15 mouse cellular contexts compared by ENCODE assay signal in the genomic region with DNA sequence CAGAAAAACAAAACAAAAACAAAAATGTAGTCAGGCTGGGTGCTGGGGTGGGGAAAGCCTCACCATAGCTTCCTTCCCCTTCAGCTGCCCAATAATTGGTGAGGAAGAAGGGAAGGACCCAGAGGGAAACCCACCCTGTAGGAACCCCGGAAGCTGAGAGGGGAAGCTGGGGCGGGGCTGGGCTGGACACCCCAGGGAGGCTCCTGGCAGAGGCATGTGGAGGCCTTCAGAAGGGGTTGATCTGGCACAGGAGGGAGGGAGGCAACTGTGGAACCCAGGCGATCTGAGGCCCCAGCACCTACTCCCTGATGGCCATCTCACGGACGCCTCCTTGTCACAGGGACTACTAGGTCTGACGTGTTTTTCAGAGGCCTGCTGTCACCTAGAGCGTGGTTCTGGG.
"Had no signal": no experiment of that assay in that cellular context is flagged by ENCODE, and none has a peak within 500 bp of the region (broad histone marks: within the 10 kb centered on the region; RNA-seq: fewer than 3 reads in every experiment).

No protein-coding gene starts in this region.

- H3K36me3 ChIP-seq: kidney, embryonic 15.5 days; liver, embryonic 13.5 days; lung, embryonic 15.5 days; midbrain, embryonic 15.5 days had no signal

- H3K9me3 ChIP-seq: kidney, embryonic 15.5 days; liver, embryonic 13.5 days; lung, embryonic 15.5 days; midbrain, embryonic 15.5 days had no signal

- H3K27ac ChIP-seq: kidney, embryonic 15.5 days; left cerebral cortex, adult 2 months; liver, embryonic 13.5 days; lung, embryonic 15.5 days; midbrain, embryonic 15.5 days had no signal

- H3K9ac ChIP-seq: kidney, embryonic 15.5 days; liver, embryonic 13.5 days; liver, postnatal 0 days; lung, embryonic 15.5 days; midbrain, embryonic 15.5 days had no signal

- ATAC-seq: liver, postnatal 0 days; midbrain, embryonic 15.5 days had no signal

- H3K4me3 ChIP-seq: kidney, embryonic 15.5 days; left cerebral cortex, adult 2 months; liver, embryonic 13.5 days; lung, embryonic 15.5 days; midbrain, embryonic 15.5 days had no signal

- H3K4me2 ChIP-seq: kidney, embryonic 15.5 days; liver, embryonic 13.5 days; lung, embryonic 15.5 days; midbrain, embryonic 11.5 days; midbrain, embryonic 15.5 days had no signal

- H3K4me1 ChIP-seq: midbrain, embryonic 15.5 days had no signal

- H3K27me3 ChIP-seq: kidney, embryonic 15.5 days; liver, embryonic 13.5 days; lung, embryonic 15.5 days; midbrain, embryonic 15.5 days had no signal

- DNase-seq: kidney, adult 2 months; kidney, postnatal 14 days; liver; liver, embryonic 13.5 days; liver, postnatal 0 days; lung, postnatal 14 days; right cerebral cortex, postnatal 4 days; spleen, adult 18-20 months; thymus, adult 2 months; thymus, postnatal 25 days had no signal
